8 mouse cellular contexts compared by ENCODE assay signal in the genomic region with DNA sequence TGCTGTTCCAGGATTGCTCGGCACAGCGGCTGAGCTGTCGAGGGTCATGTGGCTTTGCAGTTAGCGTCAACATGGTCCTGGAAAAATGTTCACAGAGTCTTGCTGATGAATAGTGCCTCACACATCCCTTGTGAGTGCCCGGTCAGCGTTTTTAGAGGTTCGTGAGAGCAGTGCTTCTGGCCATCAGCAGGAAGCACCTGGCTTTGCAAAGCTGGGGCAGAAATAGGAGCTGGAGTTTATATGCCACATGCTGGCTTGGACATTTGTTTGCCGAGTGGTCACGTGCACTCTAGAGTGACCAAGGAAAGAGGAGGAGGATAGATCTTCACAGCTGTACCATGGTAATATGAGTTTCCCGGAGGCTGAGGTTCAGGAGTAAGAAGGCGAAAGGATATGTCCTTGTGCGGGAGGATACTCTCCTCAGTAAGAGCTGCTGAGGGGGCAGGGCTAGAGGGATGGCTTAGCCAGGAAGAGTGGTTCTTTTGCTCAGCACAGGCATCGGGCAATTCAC. TPM values are rescaled to one million over a fixed set of nuclear protein-coding genes. Genes with fewer than 3 reads are reported as not detected.
A peak's percentile ranks its signal among the peaks of the same experiment; 100 is the strongest.
DNase-seq lines count a peak whose midpoint lies in the region; ATAC-seq lines count a peak whose summit lies in the region.

No protein-coding gene starts in this region.

- H3K27me3 ChIP-seq in heart, embryonic 12.5 days (replicated peaks): no peaks in the 10 kb centered on the region

- peak; percentile 10 for DNase-seq in ovary, adult 18-20 months (ENCODE audit: low spot score)
- DNase-seq in ovary, postnatal 10 days (ENCODE audit: low spot score): no peak
- DNase-seq in kidney, postnatal 14 days: peak; percentile 34
- DNase-seq in lung, postnatal 4 days: peak; percentile 30 to 55
- DNase-seq in T-cell, adult 2 months (ENCODE audit: low spot score): no peak
- DNase-seq in natural killer cell, adult 2 months (ENCODE audit: low spot score in 2 of 2): no peak
- DNase-seq in cerebellum, adult 18-20 months: no peak

- no peaks in the 10 kb centered on the region for H3K9me3 ChIP-seq in heart, embryonic 12.5 days (replicated peaks)

- H3K27ac ChIP-seq in heart, embryonic 12.5 days (ENCODE audit: poor library complexity, severe bottlenecking): peak overlapping the region; percentile 29

- H3K9ac ChIP-seq in heart, embryonic 12.5 days: no peak overlapping the region

- WGBS in heart, embryonic 12.5 days: 38% methylated on average over 13 of the region's 13 CpGs

- no peaks in the 10 kb centered on the region for H3K36me3 ChIP-seq in heart, embryonic 12.5 days

- H3K4me3 ChIP-seq in heart, embryonic 12.5 days: no peak overlapping the region

- peaks cover 27% of the 10 kb centered on the region for H3K4me1 ChIP-seq in heart, embryonic 12.5 days (replicated peaks)

- peak; percentile 37; the same call in 1 of the 2 replicates for ATAC-seq in heart, embryonic 12.5 days (ENCODE audit: insufficient number of reproducible peaks, low FRiP score)

- peak overlapping the region; percentile 26 for H3K4me2 ChIP-seq in heart, embryonic 12.5 days

RNA-seq across cellular contexts. Expression of gene Ctla4, which starts 23.8 kb away (rescaled TPM):
- polyA plus RNA-seq in heart, embryonic 12.5 days (2016; fragmentation: Nextera tagmentation; extraction: Ambion mirVana): not detected in 2 replicates

Comparison
In these comparisons a context has a peak if more than half of its experiments do, and no peak if none do; other contexts are left out.
1. DNase-seq: peak in ovary, adult 18-20 months (single experiment), kidney, postnatal 14 days (single experiment) and lung, postnatal 4 days (2 of 2); none in ovary, postnatal 10 days (single experiment), T-cell, adult 2 months (single experiment), natural killer cell, adult 2 months (0 of 2) and cerebellum, adult 18-20 months (0 of 2).